Mouse (Mus musculus) lung, embryonic 14.5 days (tissue): ENCODE measurements around the gene Gm20708. TPM values are rescaled to one million over a fixed set of nuclear protein-coding genes. Genes with fewer than 3 reads are reported as not detected.
A peak's percentile ranks its signal among the peaks of the same experiment; 100 is the strongest.

Source experiments
- ATAC-seq: fragments of 200-750 bp; cut with Nextera tagmentation; 2 replicates; pipeline ENCODE4 v1.8.0; 2017; ENCODE audit warnings: mild to moderate bottlenecking, moderate TSS enrichment, moderate library complexity; ENCODE audit not compliant: insufficient read depth
- DNase-seq: peaks from one replicate; pipeline ENCODE4 v3.0.0-alpha.2; 2015
- H3K27ac ChIP-seq: fragments of 300-500 bp; sonication (generic); 2 replicates; pipeline ENCODE4 v1.5.1; 2014; ENCODE audit warnings: low read depth, mild to moderate bottlenecking, moderate library complexity
- H3K27me3 ChIP-seq: fragments of 300-500 bp; sonication (generic); 2 replicates; pipeline ENCODE4 v1.6.1; 2014; ENCODE audit warnings: low read length, control low read depth; ENCODE audit not compliant: insufficient read depth
- H3K36me3 ChIP-seq: fragments of 300-500 bp; sonication (generic); 2 replicates; pipeline ENCODE4 v1.6.1; 2014; ENCODE audit warnings: control low read depth; ENCODE audit not compliant: insufficient read depth
- H3K4me1 ChIP-seq: fragments of 300-500 bp; sonication (generic); 2 replicates; pipeline ENCODE4 v1.6.1; 2014; ENCODE audit warnings: antibody characterized with exemption, control low read depth; ENCODE audit not compliant: insufficient read depth
- H3K4me2 ChIP-seq: fragments of 300-500 bp; sonication (generic); 2 replicates; pipeline ENCODE4 v1.6.1; 2014; ENCODE audit warnings: mild to moderate bottlenecking
- H3K4me3 ChIP-seq: fragments of 300-500 bp; sonication (generic); 2 replicates; pipeline ENCODE4 v1.5.1; 2014; ENCODE audit warnings: low read depth, low read length
- H3K9ac ChIP-seq: fragments of 300-500 bp; sonication (generic); 2 replicates; pipeline ENCODE4 v1.6.1; 2014
- H3K9me3 ChIP-seq: fragments of 300-500 bp; sonication (generic); 2 replicates; pipeline ENCODE4 v1.6.1; 2016; ENCODE audit warnings: low read depth, low read length, control low read depth
- CTCF ChIP-seq: IDR thresholded peaks from 2 replicates; pipeline ENCODE4 v1.5.1; 2016; ENCODE audit warnings: antibody characterized with exemption, low read depth
- WGBS: fragments of 180-500 bp; shearing (Covaris S2); extraction: QIAGEN DNeasy Blood & Tissue Kit; methylation state at CpG from one replicate; pipeline ENCODE4 v1.1.7; 2014; 5-methylcytosine and 5-hydroxymethylcytosine counted together
- polyA plus RNA-seq: library from polyadenylated mRNA; unstranded; fragments of >200 nt; fragmentation: Nextera tagmentation; extraction: Ambion mirVana; gene quantifications from 2 replicates; pipeline ENCODE4 v1.2.1, GENCODE M21; 2014

Gene Gm20708
- 0.23 and 0.30 TPM in 2 replicates for polyA plus RNA-seq

- peak within 1 kb of the TSS; percentile 69 for H3K9ac ChIP-seq
- DNase-seq (peak; percentile 95), ATAC-seq (peak; percentile 78)
- peak within 1 kb of the TSS; percentile 86 for H3K4me3 ChIP-seq
- H3K27me3 ChIP-seq, result no peaks in the 10 kb centered on the region
- peak within 1 kb of the TSS; percentile 99 for H3K4me2 ChIP-seq
- peaks cover 29% of the 10 kb centered on the region for H3K36me3 ChIP-seq
- TF ChIP-seq CTCF, result no peak
- under 1% methylated on average over 75 of the region's 75 CpGs for WGBS
- H3K27ac ChIP-seq, result peak within 1 kb of the TSS; percentile 59
- H3K9me3 ChIP-seq, result no peaks in the 10 kb centered on the region
- H3K4me1 ChIP-seq, result peaks cover 9% of the 10 kb centered on the region; the same call in 1 of the 2 replicates
Measured at GRCm38 (mm10) chr11:117809407-117810311, at the start of gene Gm20708, which contains the start of gene Syngr2. Gene Gm20708, plus strand, starts transcription at chr11:117809668. Gene Syngr2, plus strand, starts transcription at chr11:117809668.

GRCm38 (mm10) chr11:117760374-117761119, 48.9 kb upstream of the Gm20708 start:
- Histone ChIP-seq H3K4me1 (no peaks in the 10 kb centered on the region), H3K9ac (no peak overlapping the region), H3K27me3 (no peaks in the 10 kb centered on the region), H3K4me3 (no peak overlapping the region), H3K4me2 (no peak overlapping the region), H3K9me3 (no peaks in the 10 kb centered on the region), H3K27ac (no peak overlapping the region), H3K36me3 (peaks cover 87% of the 10 kb centered on the region)
- TF ChIP-seq CTCF, result no peak
- WGBS, result 87% methylated on average over 26 of the region's 26 CpGs
- ATAC-seq (no peak), DNase-seq (no peak)

GRCm38 (mm10) chr11:117761801-117762200, 47.7 kb upstream of the Gm20708 start:
- no peaks in the 10 kb centered on the region for H3K4me1 ChIP-seq
- no peak overlapping the region for H3K4me2 ChIP-seq
- no peak for TF ChIP-seq CTCF
- no peak for ATAC-seq
- 80% methylated on average over 13 of the region's 13 CpGs for whole genome bisulfite sequencing
- DNase-seq, result no peak
- H3K9me3 ChIP-seq, result no peaks in the 10 kb centered on the region
- H3K27me3 ChIP-seq, result no peaks in the 10 kb centered on the region
- no peak overlapping the region for H3K4me3 ChIP-seq
- peaks cover 77% of the 10 kb centered on the region for H3K36me3 ChIP-seq
- H3K27ac ChIP-seq, result no peak overlapping the region
- H3K9ac ChIP-seq, result no peak overlapping the region

- no peak for TF ChIP-seq CTCF
- no peak for DNase-seq
- Histone ChIP-seq H3K4me1 (no peaks in the 10 kb centered on the region), H3K4me2 (no peak overlapping the region), H3K9me3 (no peaks in the 10 kb centered on the region), H3K36me3 (peaks cover 72% of the 10 kb centered on the region), H3K4me3 (no peak overlapping the region), H3K9ac (no peak overlapping the region), H3K27ac (no peak overlapping the region), H3K27me3 (no peaks in the 10 kb centered on the region)
- WGBS, result 79% methylated on average over 12 of the region's 12 CpGs
- no peak for ATAC-seq
Measured at GRCm38 (mm10) chr11:117762246-117762645, 47.2 kb upstream of the Gm20708 start.

- Histone ChIP-seq H3K27me3 (no peaks in the 10 kb centered on the region), H3K9ac (no peak overlapping the region), H3K4me3 (no peak overlapping the region), H3K9me3 (no peaks in the 10 kb centered on the region), H3K4me2 (no peak overlapping the region), H3K4me1 (no peaks in the 10 kb centered on the region), H3K27ac (no peak overlapping the region), H3K36me3 (peaks cover 52% of the 10 kb centered on the region)
- WGBS, result 82% methylated on average over 9 of the region's 9 CpGs
- no peak for TF ChIP-seq CTCF
- no peak for DNase-seq
- no peak for ATAC-seq
Measured at GRCm38 (mm10) chr11:117764319-117764718, 45.1 kb upstream of the Gm20708 start.

- no peak overlapping the region for H3K4me2 ChIP-seq
- no peaks in the 10 kb centered on the region for H3K27me3 ChIP-seq
- no peak overlapping the region for H3K27ac ChIP-seq
- H3K4me1 ChIP-seq, result no peaks in the 10 kb centered on the region
- no peak overlapping the region for H3K4me3 ChIP-seq
- no peak for DNase-seq
- no peak for TF ChIP-seq CTCF
- 81% methylated on average over 5 of the region's 5 CpGs for WGBS
- no peaks in the 10 kb centered on the region for H3K9me3 ChIP-seq
- H3K9ac ChIP-seq, result no peak overlapping the region
- peaks cover 41% of the 10 kb centered on the region for H3K36me3 ChIP-seq
- ATAC-seq, result no peak
Measured at GRCm38 (mm10) chr11:117765361-117765760, 44.1 kb upstream of the Gm20708 start.

- no peak for ATAC-seq
- no peaks in the 10 kb centered on the region for H3K4me1 ChIP-seq
- no peak for DNase-seq
- H3K27ac ChIP-seq, result no peak overlapping the region
- WGBS, result 82% methylated on average over 3 of the region's 3 CpGs
- no peaks in the 10 kb centered on the region for H3K9me3 ChIP-seq
- no peak for TF ChIP-seq CTCF
- H3K4me2 ChIP-seq, result no peak overlapping the region
- no peaks in the 10 kb centered on the region for H3K27me3 ChIP-seq
- no peak overlapping the region for H3K9ac ChIP-seq
- H3K36me3 ChIP-seq, result peaks cover 34% of the 10 kb centered on the region
- no peak overlapping the region for H3K4me3 ChIP-seq
Measured at GRCm38 (mm10) chr11:117766275-117766674, 43.2 kb upstream of the Gm20708 start.
